Mouse (Mus musculus): ENCODE results near the gene Prrc2a. TPM values are rescaled to one million over a fixed set of nuclear protein-coding genes. Genes with fewer than 3 reads are reported as not detected.

The Prrc2a gene
- polyA plus RNA-seq, 1 experiment from 2014 or later = 244 TPM

DNA sequence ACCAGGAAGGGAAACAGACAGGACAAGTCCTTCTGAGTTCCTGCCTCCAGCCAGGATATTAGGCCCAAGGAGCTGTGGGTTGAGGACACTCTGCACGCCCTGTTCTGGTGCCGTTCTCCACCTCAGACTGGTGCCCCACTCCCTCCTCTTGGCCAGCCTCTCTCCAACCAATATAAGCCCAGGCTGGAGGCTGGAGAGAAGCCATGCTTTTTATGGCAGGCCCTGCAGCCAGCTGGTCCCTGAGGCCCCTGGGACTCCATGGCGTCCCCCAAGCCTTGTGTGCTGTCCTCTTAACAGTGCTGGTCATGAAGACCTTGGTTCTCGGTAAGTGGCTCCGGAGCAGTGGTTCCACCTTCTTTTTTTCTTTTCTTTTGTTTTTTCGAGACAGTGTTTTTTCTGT lies 56.6 kb downstream of the Prrc2a start, which contains the start of gene Ly6g5c:
Gene Ly6g5c, plus strand, starts transcription at position 183 of the 400 bp plus-strand sequence.
- peaks cover 8% of the 10 kb centered on the region; the same call in 1 of the 2 replicates for H3K4me1 ChIP-seq
- no peak within 1 kb of the TSS for H3K27ac ChIP-seq
- no peaks in the 10 kb centered on the region for H3K9me3 ChIP-seq
- H3K4me2 ChIP-seq = no peak within 1 kb of the TSS
- no peak for ATAC-seq (ENCODE audit: insufficient number of reproducible peaks, insufficient read depth, low FRiP score, low TSS enrichment, low read depth)
- no peaks in the 10 kb centered on the region for H3K27me3 ChIP-seq
- 89% methylated on average over 6 of the region's 6 CpGs for WGBS
- no peak within 1 kb of the TSS for H3K4me3 ChIP-seq
- H3K36me3 ChIP-seq = peaks cover 11% of the 10 kb centered on the region
- H3K9ac ChIP-seq = no peak within 1 kb of the TSS

DNA sequence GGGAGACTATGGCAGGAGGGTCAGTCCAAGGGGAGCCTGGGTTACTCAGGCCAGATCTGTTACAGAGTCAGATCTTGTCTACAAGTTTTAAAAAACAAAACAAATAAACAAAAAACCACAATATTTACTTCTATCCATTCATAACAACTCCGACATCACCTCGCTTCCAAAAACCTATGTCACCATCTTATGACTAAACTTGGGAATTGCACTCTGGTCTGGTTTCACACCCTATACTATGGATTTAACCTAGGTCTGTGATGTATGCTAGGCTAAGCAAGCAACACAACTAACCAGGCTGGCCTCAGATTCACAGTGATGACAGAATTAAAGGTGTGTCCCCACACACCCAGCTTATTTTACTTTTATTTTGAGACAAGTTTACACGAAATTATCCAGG lies 58.2 kb downstream of the Prrc2a start:
- peak overlapping the region; percentile 39; the same call in 1 of the 2 replicates for H3K4me2 ChIP-seq
- ATAC-seq (ENCODE audit: insufficient number of reproducible peaks, insufficient read depth, low FRiP score, low TSS enrichment, low read depth) = no peak
- H3K4me1 ChIP-seq = peaks cover 8% of the 10 kb centered on the region; the same call in 1 of the 2 replicates
- H3K27ac ChIP-seq = no peak overlapping the region
- H3K9ac ChIP-seq = no peak overlapping the region
- no peak overlapping the region for H3K4me3 ChIP-seq
- H3K27me3 ChIP-seq = no peaks in the 10 kb centered on the region
- H3K9me3 ChIP-seq = no peaks in the 10 kb centered on the region
- 62% methylated on average over 3 of the region's 3 CpGs for WGBS
- peaks cover 27% of the 10 kb centered on the region for H3K36me3 ChIP-seq

DNA sequence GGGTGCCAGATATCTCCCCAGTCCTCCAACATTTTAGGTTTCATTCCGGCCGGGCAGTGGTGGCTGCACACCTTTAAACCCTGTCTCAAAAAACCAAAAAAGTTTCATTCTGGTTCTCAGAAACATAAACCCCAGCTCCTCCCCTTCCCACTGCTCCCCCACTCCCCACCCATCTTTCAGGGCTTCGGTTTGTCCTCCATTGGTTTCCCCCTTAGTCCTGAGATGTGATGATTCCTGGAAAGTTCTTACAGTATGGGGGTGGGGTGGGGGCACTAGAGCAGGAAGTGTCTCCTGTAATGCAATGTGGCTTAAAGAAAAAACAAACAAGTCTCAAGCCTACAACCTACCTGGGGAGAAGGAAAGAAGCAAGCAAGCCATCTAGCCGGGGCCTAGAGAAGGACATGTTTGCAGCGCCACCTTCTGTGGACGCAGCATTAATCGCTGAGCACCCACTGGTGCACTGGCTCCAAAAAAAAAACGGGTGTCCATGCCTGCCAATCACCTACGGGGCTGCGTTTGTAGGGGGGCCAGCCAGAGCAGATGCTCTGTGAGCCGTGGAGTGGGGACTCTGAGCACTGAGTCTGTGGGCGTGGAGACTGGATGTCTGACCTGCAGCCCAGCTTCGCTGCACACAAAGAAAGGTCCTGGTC lies 58.8 kb downstream of the Prrc2a start:
- H3K36me3 ChIP-seq = peaks cover 33% of the 10 kb centered on the region
- H3K9me3 ChIP-seq = no peaks in the 10 kb centered on the region
- no peaks in the 10 kb centered on the region for H3K27me3 ChIP-seq
- peak overlapping the region; percentile 37 for H3K9ac ChIP-seq
- H3K4me1 ChIP-seq = peaks cover 8% of the 10 kb centered on the region; the same call in 1 of the 2 replicates
- H3K4me2 ChIP-seq = peak overlapping the region; percentile 39
- H3K27ac ChIP-seq = no peak overlapping the region
- 24% methylated on average over 13 of the region's 13 CpGs for WGBS
- H3K4me3 ChIP-seq = no peak overlapping the region
- ATAC-seq (ENCODE audit: insufficient number of reproducible peaks, insufficient read depth, low FRiP score, low TSS enrichment, low read depth) = no peak

DNA sequence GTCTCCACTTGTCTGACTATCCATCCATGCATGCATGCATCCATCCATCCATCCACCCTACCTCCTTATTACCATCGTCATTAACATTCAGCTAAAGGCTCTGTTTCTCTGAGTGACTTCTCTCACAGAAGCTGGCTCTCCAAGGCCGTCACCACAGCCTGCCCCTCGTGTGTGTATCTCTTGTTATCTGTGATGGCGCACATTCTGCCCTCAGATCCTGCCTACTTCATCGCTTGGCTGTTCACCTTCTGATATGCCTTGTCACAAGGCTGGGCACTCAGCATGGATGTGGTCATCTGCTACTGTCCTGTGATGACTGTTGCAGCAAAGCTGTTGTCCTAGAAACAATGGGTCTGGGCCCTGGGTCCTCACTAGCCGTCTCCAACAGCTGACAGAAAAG lies 59.9 kb downstream of the Prrc2a start:
- WGBS = 81% methylated on average over 6 of the region's 6 CpGs
- 0 out of 2 replicates have a peak overlapping the region, but pooled peaks have one; percentile 44 for H3K9ac ChIP-seq
- no peak overlapping the region for H3K4me2 ChIP-seq
- no peak for ATAC-seq (ENCODE audit: insufficient number of reproducible peaks, insufficient read depth, low FRiP score, low TSS enrichment, low read depth)
- no peak overlapping the region for H3K4me3 ChIP-seq
- H3K27ac ChIP-seq = no peak overlapping the region
- peaks cover 8% of the 10 kb centered on the region; the same call in 1 of the 2 replicates for H3K4me1 ChIP-seq
- no peaks in the 10 kb centered on the region for H3K9me3 ChIP-seq
- peaks cover 44% of the 10 kb centered on the region for H3K36me3 ChIP-seq
- no peaks in the 10 kb centered on the region for H3K27me3 ChIP-seq

DNA sequence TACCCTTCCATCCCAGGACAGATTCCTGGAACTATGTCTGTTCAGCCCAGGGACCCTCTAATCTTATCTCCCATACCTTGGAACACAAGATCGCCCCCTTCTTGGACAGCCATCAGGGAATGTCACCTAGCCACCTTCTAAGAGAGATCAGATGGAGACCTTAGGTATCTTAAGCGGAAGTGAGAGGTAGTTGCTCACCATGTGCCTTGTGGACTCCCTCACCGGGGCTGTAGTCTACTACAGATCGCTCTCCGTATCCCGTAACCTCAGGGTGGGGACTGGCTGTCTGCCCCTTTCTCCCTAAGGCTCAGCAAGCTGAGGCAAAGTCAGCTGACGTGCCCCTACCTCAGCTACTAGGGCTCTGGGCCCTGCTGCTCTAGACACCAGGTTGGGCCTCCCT lies 60.6 kb downstream of the Prrc2a start:
- Histone ChIP-seq H3K9ac (0 out of 2 replicates have a peak overlapping the region, but pooled peaks have one; percentile 46), H3K4me1 (peaks cover 8% of the 10 kb centered on the region; the same call in 1 of the 2 replicates), H3K4me3 (no peak overlapping the region), H3K27me3 (no peaks in the 10 kb centered on the region), H3K9me3 (no peaks in the 10 kb centered on the region), H3K27ac (no peak overlapping the region), H3K4me2 (no peak overlapping the region), H3K36me3 (peaks cover 51% of the 10 kb centered on the region)
- ATAC-seq (ENCODE audit: insufficient number of reproducible peaks, insufficient read depth, low FRiP score, low TSS enrichment, low read depth) = no peak
- WGBS = 87% methylated on average over 7 of the region's 7 CpGs

DNA sequence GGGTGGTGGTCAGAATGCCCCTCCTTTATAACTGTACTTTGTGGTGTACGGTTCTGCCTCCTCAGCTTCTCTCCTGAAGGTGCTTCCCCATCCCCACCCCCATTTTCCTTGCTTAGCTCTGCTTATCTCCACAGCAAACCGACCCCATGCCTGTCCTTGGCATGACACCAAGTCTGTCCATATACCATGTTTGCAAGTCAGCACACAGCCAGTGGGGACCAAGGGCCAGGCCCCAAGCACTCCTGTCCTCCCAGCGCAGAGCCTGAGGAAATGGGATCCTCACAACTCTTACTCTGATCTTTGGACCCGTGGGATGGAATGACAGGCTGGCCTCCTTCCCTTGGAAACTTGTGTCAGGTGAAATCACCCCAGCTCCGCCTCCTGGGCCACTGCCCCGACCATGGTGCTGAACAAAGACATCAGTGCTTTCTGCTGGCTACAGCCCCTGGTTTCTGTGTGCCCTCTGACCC lies 61.4 kb downstream of the Prrc2a start:
- Histone ChIP-seq H3K9me3 (no peaks in the 10 kb centered on the region), H3K9ac (no peak overlapping the region), H3K36me3 (peaks cover 59% of the 10 kb centered on the region), H3K4me3 (no peak overlapping the region), H3K4me2 (no peak overlapping the region), H3K4me1 (peaks cover 8% of the 10 kb centered on the region; the same call in 1 of the 2 replicates), H3K27ac (no peak overlapping the region), H3K27me3 (no peaks in the 10 kb centered on the region)
- WGBS = 71% methylated on average over 6 of the region's 6 CpGs
- ATAC-seq (ENCODE audit: insufficient number of reproducible peaks, insufficient read depth, low FRiP score, low TSS enrichment, low read depth) = no peak

DNA sequence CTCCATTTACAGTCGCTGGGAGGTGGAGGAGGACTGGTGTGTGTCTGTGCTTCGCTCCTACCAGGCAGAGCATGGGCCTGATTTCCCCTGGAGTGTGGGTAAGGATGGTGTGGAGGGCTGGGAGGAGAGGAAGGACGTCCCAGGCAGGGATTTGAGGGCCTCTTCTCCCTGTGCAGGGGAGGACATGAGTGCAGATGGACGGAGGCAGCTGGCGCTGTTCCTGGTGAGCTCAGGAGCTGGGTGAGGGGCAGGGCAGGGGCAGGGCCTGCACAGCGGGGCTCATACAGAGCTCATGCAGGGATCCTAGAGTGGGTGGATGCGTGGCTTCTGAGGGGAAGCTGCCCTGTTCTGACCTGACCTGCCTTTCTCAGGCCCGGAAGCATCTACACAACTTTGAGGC lies 62.4 kb downstream of the Prrc2a start:
- Histone ChIP-seq H3K9me3 (no peaks in the 10 kb centered on the region), H3K4me2 (no peak overlapping the region), H3K4me1 (peaks cover 8% of the 10 kb centered on the region; the same call in 1 of the 2 replicates), H3K27me3 (no peaks in the 10 kb centered on the region), H3K36me3 (peaks cover 69% of the 10 kb centered on the region), H3K4me3 (no peak overlapping the region), H3K9ac (peak overlapping the region; percentile 32; the same call in 1 of the 2 replicates), H3K27ac (no peak overlapping the region)
- 73% methylated on average over 7 of the region's 8 CpGs for WGBS
- no peak for ATAC-seq (ENCODE audit: insufficient number of reproducible peaks, insufficient read depth, low FRiP score, low TSS enrichment, low read depth)

DNA sequence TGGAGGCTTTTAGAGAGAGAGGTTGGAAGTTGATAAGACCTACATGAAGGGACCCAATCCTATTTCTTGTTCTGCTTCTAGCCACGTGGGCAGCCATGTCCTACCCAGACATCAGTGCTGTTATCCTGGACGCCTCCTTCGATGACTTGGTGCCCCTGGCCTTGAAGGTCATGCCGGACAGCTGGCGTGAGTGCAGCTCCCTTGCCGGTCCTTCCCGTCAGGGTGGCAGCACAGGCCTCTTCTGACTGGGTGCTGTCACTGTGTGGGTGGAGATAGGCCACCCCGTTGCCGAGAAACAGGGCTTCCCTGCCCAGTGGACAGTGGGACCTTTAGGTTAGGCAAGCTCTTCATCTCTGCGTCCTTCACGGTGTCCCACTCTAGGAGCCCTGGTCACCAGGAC lies 63.5 kb downstream of the Prrc2a start:
- H3K4me3 ChIP-seq = no peak overlapping the region
- no peaks in the 10 kb centered on the region for H3K9me3 ChIP-seq
- H3K4me2 ChIP-seq = no peak overlapping the region
- no peak overlapping the region for H3K27ac ChIP-seq
- WGBS = 90% methylated on average over 11 of the region's 11 CpGs
- H3K9ac ChIP-seq = no peak overlapping the region
- ATAC-seq (ENCODE audit: insufficient number of reproducible peaks, insufficient read depth, low FRiP score, low TSS enrichment, low read depth) = no peak
- H3K36me3 ChIP-seq = peaks cover 80% of the 10 kb centered on the region
- no peaks in the 10 kb centered on the region for H3K27me3 ChIP-seq
- peaks cover 6% of the 10 kb centered on the region; the same call in 1 of the 2 replicates for H3K4me1 ChIP-seq

DNA sequence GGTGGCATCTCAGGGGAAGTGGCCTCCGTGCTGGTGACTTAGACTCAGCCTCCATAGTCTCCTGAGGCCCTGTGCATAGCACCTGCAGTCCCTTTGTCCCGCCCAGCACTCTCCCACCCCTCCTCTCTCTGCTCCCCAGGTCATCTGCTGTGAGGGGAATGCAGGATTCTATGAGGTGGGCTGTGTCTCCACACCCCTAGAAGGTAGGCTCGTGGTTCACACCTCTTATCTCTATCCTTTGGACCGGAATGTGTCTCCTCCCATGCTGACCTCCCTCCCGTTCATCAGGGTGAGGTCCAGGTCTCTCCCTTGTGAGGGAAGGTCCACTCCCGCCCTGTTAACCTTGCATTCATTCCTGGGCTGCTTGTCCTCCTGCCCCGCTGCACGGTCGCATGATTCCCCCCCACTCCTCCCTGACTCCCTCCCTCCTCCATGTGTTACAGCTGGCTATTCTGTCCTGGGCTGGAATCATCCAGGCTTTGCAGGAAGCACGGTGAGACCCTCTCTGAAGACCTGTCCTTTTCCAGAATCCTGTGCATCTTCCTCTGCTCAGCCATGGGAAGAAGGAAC lies 64.4 kb downstream of the Prrc2a start:
- H3K9ac ChIP-seq = no peak overlapping the region

More for the DNA sequence above, 64.4 kb downstream of the Prrc2a start:
- H3K36me3 ChIP-seq = peaks cover 89% of the 10 kb centered on the region
- no peaks in the 10 kb centered on the region for H3K9me3 ChIP-seq
- ATAC-seq (ENCODE audit: insufficient number of reproducible peaks, insufficient read depth, low FRiP score, low TSS enrichment, low read depth) = no peak
- H3K4me3 ChIP-seq = no peak overlapping the region
- no peaks in the 10 kb centered on the region for H3K27me3 ChIP-seq
- WGBS = 80% methylated on average over 10 of the region's 10 CpGs
- no peak overlapping the region for H3K4me2 ChIP-seq
- no peak overlapping the region for H3K27ac ChIP-seq
- H3K4me1 ChIP-seq = no peaks in the 10 kb centered on the region

Small RNA genes within 50 kb of the gene (microRNA-seq; reads per million reads assigned to microRNA genes)
- gene Mir6973a = not detected
- gene Mir6974 = not detected

Other genes starting within 250 kb of the Prrc2a start
- gene Neu1, start 233.6 kb downstream of the Prrc2a start, polyA plus RNA-seq (2015; fragmentation: Nextera tagmentation; extraction: Ambion mirVana) = 18.8 and 20.3 TPM in 2 replicates
- gene Hspa1b, start 205.7 kb downstream of the Prrc2a start, polyA plus RNA-seq (2015; fragmentation: Nextera tagmentation; extraction: Ambion mirVana) = 0.53 and 0.87 TPM in 2 replicates
- gene Gm20481, start 195.0 kb downstream of the Prrc2a start, polyA plus RNA-seq (2015; fragmentation: Nextera tagmentation; extraction: Ambion mirVana) = not detected in 2 replicates
- gene Hspa1a, start 192.7 kb downstream of the Prrc2a start, polyA plus RNA-seq (2015; fragmentation: Nextera tagmentation; extraction: Ambion mirVana) = 5.8 and 6.1 TPM in 2 replicates
- 0.77 and 0.85 TPM in 2 replicates for gene Hspa1l, start 192.2 kb downstream of the Prrc2a start, polyA plus RNA-seq (2015; fragmentation: Nextera tagmentation; extraction: Ambion mirVana)
- 190 and 227 TPM in 2 replicates for gene Lsm2, start 183.0 kb downstream of the Prrc2a start, polyA plus RNA-seq (2015; fragmentation: Nextera tagmentation; extraction: Ambion mirVana)
- gene Vars, start 163.9 kb downstream of the Prrc2a start, polyA plus RNA-seq (2015; fragmentation: Nextera tagmentation; extraction: Ambion mirVana) = 102 and 112 TPM in 2 replicates
- 0.33 and 0.38 TPM in 2 replicates for gene Vwa7, start 148.3 kb downstream of the Prrc2a start, polyA plus RNA-seq (2015; fragmentation: Nextera tagmentation; extraction: Ambion mirVana)
- 14.2 and 19.5 TPM in 2 replicates for gene Sapcd1, start 136.9 kb downstream of the Prrc2a start, polyA plus RNA-seq (2015; fragmentation: Nextera tagmentation; extraction: Ambion mirVana)
- gene Msh5, start 118.2 kb downstream of the Prrc2a start, polyA plus RNA-seq (2015; fragmentation: Nextera tagmentation; extraction: Ambion mirVana) = 3.5 and 3.6 TPM in 2 replicates
- 243 and 254 TPM in 2 replicates for gene Clic1, start 114.9 kb downstream of the Prrc2a start, polyA plus RNA-seq (2015; fragmentation: Nextera tagmentation; extraction: Ambion mirVana)
- 358 and 374 TPM in 2 replicates for gene Ddah2, start 105.9 kb downstream of the Prrc2a start, polyA plus RNA-seq (2015; fragmentation: Nextera tagmentation; extraction: Ambion mirVana)
- gene Ly6g6c, start 99.5 kb downstream of the Prrc2a start, polyA plus RNA-seq (2015; fragmentation: Nextera tagmentation; extraction: Ambion mirVana) = 0.87 and 1.0 TPM in 2 replicates
- 0.77 and 0.89 TPM in 2 replicates for gene Mpig6b, start 98.7 kb downstream of the Prrc2a start, polyA plus RNA-seq (2015; fragmentation: Nextera tagmentation; extraction: Ambion mirVana)
- 4.3 and 4.9 TPM in 2 replicates for gene Ly6g6e, start 88.0 kb downstream of the Prrc2a start, polyA plus RNA-seq (2015; fragmentation: Nextera tagmentation; extraction: Ambion mirVana)
- gene Ly6g6d, start 86.8 kb downstream of the Prrc2a start, polyA plus RNA-seq (2015; fragmentation: Nextera tagmentation; extraction: Ambion mirVana) = 0.77 and 1.3 TPM in 2 replicates
- gene Ly6g6f, start 79.3 kb downstream of the Prrc2a start, polyA plus RNA-seq (2015; fragmentation: Nextera tagmentation; extraction: Ambion mirVana) = 0.18 and 0.23 TPM in 2 replicates
- gene Abhd16a, start 75.6 kb downstream of the Prrc2a start, polyA plus RNA-seq (2015; fragmentation: Nextera tagmentation; extraction: Ambion mirVana) = 89.6 and 90.1 TPM in 2 replicates
- not detected in 2 replicates for gene Ly6g5c, start 56.6 kb downstream of the Prrc2a start, polyA plus RNA-seq (2015; fragmentation: Nextera tagmentation; extraction: Ambion mirVana)
- 1.1 and 1.6 TPM in 2 replicates for gene Ly6g5b, start 49.5 kb downstream of the Prrc2a start, polyA plus RNA-seq (2015; fragmentation: Nextera tagmentation; extraction: Ambion mirVana)
- 21.1 and 24.1 TPM in 2 replicates for gene Gpank1, start 43.4 kb downstream of the Prrc2a start, polyA plus RNA-seq (2015; fragmentation: Nextera tagmentation; extraction: Ambion mirVana)
- gene Csnk2b, start 42.8 kb downstream of the Prrc2a start, polyA plus RNA-seq (2015; fragmentation: Nextera tagmentation; extraction: Ambion mirVana) = 278 and 298 TPM in 2 replicates
- gene D17H6S53E, start 38.5 kb downstream of the Prrc2a start, polyA plus RNA-seq (2015; fragmentation: Nextera tagmentation; extraction: Ambion mirVana) = 10.9 and 12.3 TPM in 2 replicates
- gene Apom, start 32.8 kb downstream of the Prrc2a start, polyA plus RNA-seq (2015; fragmentation: Nextera tagmentation; extraction: Ambion mirVana) = 0.28 and 8.7 TPM in 2 replicates
- gene Bag6, start 29.7 kb downstream of the Prrc2a start, polyA plus RNA-seq (2015; fragmentation: Nextera tagmentation; extraction: Ambion mirVana) = 65.1 and 67.8 TPM in 2 replicates
- gene Aif1, start 11.2 kb upstream of the Prrc2a start, polyA plus RNA-seq (2015; fragmentation: Nextera tagmentation; extraction: Ambion mirVana) = 8.1 and 9.8 TPM in 2 replicates
- gene Lst1, start 23.5 kb upstream of the Prrc2a start, polyA plus RNA-seq (2015; fragmentation: Nextera tagmentation; extraction: Ambion mirVana) = 13.1 and 16.1 TPM in 2 replicates
- 1.8 and 2.1 TPM in 2 replicates for gene Ltb, start 29.5 kb upstream of the Prrc2a start, polyA plus RNA-seq (2015; fragmentation: Nextera tagmentation; extraction: Ambion mirVana)
- gene Tnf, start 37.1 kb upstream of the Prrc2a start, polyA plus RNA-seq (2015; fragmentation: Nextera tagmentation; extraction: Ambion mirVana) = 0.37 TPM in 1 of 2 replicates, not detected in the other
- gene Lta, start 40.5 kb upstream of the Prrc2a start, polyA plus RNA-seq (2015; fragmentation: Nextera tagmentation; extraction: Ambion mirVana) = 0.24 TPM in 1 of 2 replicates, not detected in the other
- gene Gm16181, start 55.9 kb upstream of the Prrc2a start, polyA plus RNA-seq (2015; fragmentation: Nextera tagmentation; extraction: Ambion mirVana) = not detected in 2 replicates
- gene Atp6v1g2, start 68.8 kb upstream of the Prrc2a start, polyA plus RNA-seq (2015; fragmentation: Nextera tagmentation; extraction: Ambion mirVana) = 3.9 and 4.1 TPM in 2 replicates
- gene Nfkbil1, start 70.9 kb upstream of the Prrc2a start, polyA plus RNA-seq (2015; fragmentation: Nextera tagmentation; extraction: Ambion mirVana) = 10.4 and 12.0 TPM in 2 replicates
- gene Ddx39b, start 76.8 kb upstream of the Prrc2a start, polyA plus RNA-seq (2015; fragmentation: Nextera tagmentation; extraction: Ambion mirVana) = 498 and 543 TPM in 2 replicates
- gene H2-D1, start 97.8 kb upstream of the Prrc2a start, polyA plus RNA-seq (2015; fragmentation: Nextera tagmentation; extraction: Ambion mirVana) = 28.7 and 30.7 TPM in 2 replicates
- not detected in 2 replicates for gene H2-Q1, start 155.5 kb upstream of the Prrc2a start, polyA plus RNA-seq (2015; fragmentation: Nextera tagmentation; extraction: Ambion mirVana)
- gene H2-Q2, start 177.3 kb upstream of the Prrc2a start, polyA plus RNA-seq (2015; fragmentation: Nextera tagmentation; extraction: Ambion mirVana) = 1.2 TPM in 1 of 2 replicates, not detected in the other
- gene H2-Q4, start 214.7 kb upstream of the Prrc2a start, polyA plus RNA-seq (2015; fragmentation: Nextera tagmentation; extraction: Ambion mirVana) = 1.6 and 2.1 TPM in 2 replicates